Mouse (Mus musculus): ENCODE results near the gene Olfr616. TPM values are rescaled to one million over a fixed set of nuclear protein-coding genes. Genes with fewer than 3 reads are reported as not detected.
"Not testable (repeated sequence)": the region's sequence is repeated elsewhere in the genome, so short reads cannot be mapped to it uniquely, and the experiment has no call there.

Olfr616 gene
- total RNA-seq (2014; fragmentation: Nextera tagmentation) (not detected in 2 replicates), total RNA-seq (2017) (not detected in 2 replicates)

DNA sequence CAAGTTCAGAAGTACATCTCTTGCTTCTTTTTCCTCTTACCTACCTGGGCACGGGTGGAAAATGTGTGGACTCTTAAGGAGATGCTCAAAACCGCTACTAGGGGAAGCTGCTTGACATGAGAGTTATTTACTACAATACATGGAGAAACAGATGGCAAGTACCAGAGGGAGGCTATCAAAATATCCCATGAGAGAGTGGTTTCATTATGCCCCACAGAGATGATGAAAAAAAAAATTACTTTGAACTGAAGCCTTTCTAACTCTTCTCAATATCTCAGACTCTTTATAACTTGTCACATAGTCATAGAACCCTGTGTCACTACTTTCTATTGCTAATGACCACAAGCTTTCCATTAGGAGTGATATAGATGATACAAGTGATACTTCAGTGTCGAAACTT, at the start of gene Olfr616:
Olfr616 (minus strand) TSS at position 101 of the 400 bp plus-strand sequence.
- ATAC-seq (replicated peaks; ENCODE audit: poor library complexity, severe bottlenecking): no peak

DNA sequence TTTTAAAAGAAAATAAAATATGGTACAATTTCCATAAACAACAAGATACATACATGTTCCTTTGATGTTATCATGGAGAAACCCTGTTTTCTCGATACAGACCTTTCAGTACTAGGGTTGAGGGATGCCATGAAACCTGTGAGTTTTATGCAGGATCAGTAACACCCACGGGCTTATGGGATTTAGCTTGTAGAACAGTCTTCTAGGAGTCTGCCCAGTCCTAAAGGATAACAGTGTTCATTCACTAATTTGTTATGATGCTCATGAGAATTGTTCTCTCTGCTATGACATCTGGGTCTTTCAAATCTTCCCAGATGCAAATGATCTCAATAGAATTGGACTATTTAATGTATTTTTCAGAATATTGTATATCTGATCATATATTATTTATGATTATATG, 43.5 kb upstream of the Olfr616 start, which contains the start of gene Olfr620:
Olfr620 (minus strand) TSS at position 101 of the 400 bp plus-strand sequence.
- ATAC-seq (replicated peaks; ENCODE audit: poor library complexity, severe bottlenecking): no peak

DNA sequence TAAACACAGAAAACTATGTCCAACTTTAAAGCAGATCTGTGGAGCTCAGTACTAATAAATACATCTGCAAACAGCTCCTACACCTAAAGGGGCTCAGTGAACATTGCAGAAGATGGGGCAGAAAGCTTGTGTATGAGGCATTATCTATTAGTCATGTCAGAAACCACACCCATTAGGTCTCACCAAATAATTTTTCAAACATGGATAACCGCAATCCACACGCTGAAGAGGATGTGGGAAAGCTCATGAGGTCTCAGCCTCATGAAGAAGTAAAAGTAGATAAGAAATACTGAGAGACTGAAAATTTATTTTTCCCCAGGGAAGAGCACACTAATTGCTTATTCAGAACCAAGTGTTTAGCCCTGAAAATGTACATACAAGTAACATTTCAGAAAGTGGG, 38.5 kb upstream of the Olfr616 start:
- ATAC-seq (replicated peaks; ENCODE audit: poor library complexity, severe bottlenecking): no peak

DNA sequence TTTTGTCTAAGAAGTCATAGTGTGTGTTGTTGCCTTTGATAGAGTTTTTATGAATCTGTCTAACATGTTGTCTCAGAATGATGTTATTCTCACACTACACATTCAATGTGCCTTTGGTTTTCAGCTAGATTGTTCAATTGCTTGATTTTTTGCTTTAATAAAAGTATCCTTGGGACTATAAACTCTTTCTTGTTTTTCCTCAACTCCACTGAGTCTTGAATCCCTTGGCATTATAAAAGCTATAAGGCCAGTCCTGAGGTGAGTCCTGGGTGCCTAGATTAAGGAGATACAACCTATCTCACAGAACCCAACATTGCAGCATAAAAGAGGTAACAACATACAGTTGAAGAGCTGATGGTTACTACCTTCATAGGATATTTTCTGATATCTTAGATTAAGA, 31.3 kb upstream of the Olfr616 start, which contains the start of gene Olfr619:
Olfr619 (plus strand) TSS at position 301 of the 400 bp plus-strand sequence.
- no peak for ATAC-seq (replicated peaks; ENCODE audit: poor library complexity, severe bottlenecking)

DNA sequence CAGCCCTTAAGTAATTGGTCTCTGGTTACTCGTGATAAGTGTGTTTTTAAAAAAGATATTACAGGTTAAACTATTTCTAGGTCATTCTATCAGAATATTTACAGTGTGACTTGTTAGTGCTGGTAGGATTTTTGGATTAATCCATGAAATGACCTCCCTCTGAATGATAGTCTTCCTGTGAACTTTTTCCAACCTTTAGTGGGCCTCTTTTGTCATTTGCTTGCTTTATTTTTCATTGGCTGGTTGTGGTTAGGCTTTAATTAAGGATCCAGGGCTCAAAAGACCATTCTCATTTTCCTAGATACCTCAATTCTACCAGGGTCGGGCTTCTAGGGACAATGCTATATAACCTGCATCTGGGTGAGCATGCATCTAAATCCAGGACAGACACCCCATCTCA, 20.9 kb upstream of the Olfr616 start, which contains the start of gene Olfr618:
Olfr618 (plus strand) TSS at position 301 of the 400 bp plus-strand sequence.
- no peak for ATAC-seq (replicated peaks; ENCODE audit: poor library complexity, severe bottlenecking)

DNA sequence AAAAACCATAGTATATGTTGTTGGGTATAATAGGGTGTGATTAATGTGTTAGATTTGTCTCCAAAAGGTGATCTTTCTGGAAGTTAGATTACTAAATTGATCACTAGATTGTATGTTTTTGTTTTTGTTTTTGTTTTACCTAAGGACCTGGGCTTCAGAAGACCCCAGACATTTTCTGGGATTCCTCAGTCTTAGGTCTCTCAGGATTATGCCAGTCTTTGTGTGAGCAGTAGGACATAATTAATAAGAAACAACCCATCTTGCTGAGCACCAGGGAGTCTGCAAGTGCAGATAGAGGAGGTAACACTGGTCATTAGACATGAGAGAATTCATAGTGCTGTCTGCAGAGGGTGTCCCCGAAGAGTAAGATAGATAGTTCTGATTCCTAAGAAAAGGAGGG, 3.8 kb upstream of the Olfr616 start, which contains the start of gene Olfr617:
Olfr617 (plus strand) TSS at position 301 of the 400 bp plus-strand sequence.
- ATAC-seq (replicated peaks; ENCODE audit: poor library complexity, severe bottlenecking): no peak

DNA sequence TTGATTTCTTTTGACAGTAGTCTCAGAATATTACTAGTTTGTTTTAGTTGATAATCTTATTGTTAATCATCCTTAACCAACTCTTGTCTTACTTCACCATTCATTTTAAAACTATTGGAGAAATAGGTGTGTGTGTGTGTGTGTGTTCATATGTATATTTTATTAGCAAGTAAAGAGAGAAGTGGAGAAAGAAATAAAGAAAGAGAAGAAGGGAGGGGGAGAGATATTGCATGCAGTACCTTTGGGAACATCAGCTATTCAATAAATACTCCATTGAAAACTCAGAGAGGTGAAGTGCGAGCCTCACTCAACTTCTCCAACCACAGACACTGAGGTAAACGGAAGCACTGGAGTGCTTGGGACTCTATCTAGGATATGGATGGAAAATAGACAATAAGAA, 13.2 kb downstream of the Olfr616 start, which contains the start of gene Olfr615:
Olfr615 (plus strand) TSS at position 301 of the 400 bp plus-strand sequence.
- no peak for ATAC-seq (replicated peaks; ENCODE audit: poor library complexity, severe bottlenecking)

DNA sequence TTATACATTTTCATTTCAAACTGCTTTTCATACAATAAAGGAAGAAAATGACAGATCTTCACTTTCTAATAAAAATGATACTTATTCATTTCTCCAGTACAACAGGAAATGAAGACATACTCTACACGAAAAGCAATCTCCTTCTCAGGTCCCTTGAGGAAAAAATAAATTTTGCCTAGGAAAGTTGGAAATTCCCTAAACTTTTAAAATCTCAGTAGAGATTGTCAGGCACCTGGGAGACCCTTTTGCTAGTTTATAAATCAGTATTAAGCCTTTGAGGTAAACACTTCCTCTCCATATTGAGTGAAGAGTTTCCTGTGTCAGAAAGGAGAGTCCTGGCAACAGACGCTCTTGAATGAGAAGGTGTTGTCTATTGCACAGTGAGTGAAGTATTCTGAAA, 21.2 kb downstream of the Olfr616 start, which contains the start of gene Olfr613:
Olfr613 (plus strand) TSS at position 301 of the 400 bp plus-strand sequence.
- no peak for ATAC-seq (replicated peaks; ENCODE audit: poor library complexity, severe bottlenecking)

DNA sequence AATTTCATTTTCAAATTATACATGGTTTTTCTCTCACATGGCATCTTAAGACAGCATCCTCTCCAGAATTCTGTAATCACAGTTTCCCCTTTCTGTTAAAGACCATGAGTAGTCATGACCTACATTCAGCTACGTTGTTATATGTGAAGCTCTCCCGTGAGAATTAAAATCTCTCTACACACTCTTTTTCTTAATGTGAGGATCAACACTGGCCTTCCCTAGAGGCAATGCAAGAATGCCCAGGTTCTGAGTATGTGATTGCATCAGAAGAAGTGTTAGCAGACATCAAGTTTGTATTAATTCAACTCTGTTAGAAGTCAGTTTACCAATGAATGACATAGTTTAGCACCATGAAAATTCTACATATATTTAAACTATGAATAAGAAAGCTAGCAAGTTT, 26.3 kb downstream of the Olfr616 start, which contains the start of gene Olfr612:
Olfr612 (minus strand) TSS at position 101 of the 400 bp plus-strand sequence.
- not testable (repeated sequence) for ATAC-seq (replicated peaks; ENCODE audit: poor library complexity, severe bottlenecking)

DNA sequence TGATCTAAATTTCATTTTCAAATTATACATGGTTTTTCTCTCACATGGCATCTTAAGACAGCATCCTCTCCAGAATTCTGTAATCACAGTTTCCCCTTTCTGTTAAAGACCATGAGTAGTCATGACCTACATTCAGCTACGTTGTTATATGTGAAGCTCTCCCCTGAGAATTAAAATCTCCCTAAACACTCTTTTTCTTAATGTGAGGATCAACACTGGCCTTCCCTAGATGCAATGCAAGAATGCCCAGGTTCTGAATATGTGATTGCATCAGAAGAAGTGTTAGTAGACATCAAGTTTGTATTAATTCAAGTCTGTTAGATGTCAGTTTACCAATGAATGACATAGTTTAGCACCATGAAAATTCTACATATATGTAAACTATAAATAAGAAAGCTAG, 48.2 kb downstream of the Olfr616 start, which contains the start of gene Olfr611:
Olfr611 (minus strand) TSS at position 101 of the 400 bp plus-strand sequence.
- ATAC-seq (replicated peaks; ENCODE audit: poor library complexity, severe bottlenecking): not testable (repeated sequence)

Other genes starting within 250 kb of the Olfr616 start
Only the 30 nearest of the 32 such genes appear.
- not detected in 2 replicates for gene Olfr599, start 233.2 kb downstream of the Olfr616 start, total RNA-seq (2014; fragmentation: Nextera tagmentation)
- gene Olfr599, start 233.2 kb downstream of the Olfr616 start, total RNA-seq (2017): not detected in 2 replicates
- gene Olfr600, start 219.5 kb downstream of the Olfr616 start, total RNA-seq (2014; fragmentation: Nextera tagmentation): not detected in 2 replicates
- gene Olfr600, start 219.5 kb downstream of the Olfr616 start, total RNA-seq (2017): not detected in 2 replicates
- not detected in 2 replicates for gene Olfr601, start 206.5 kb downstream of the Olfr616 start, total RNA-seq (2014; fragmentation: Nextera tagmentation)
- not detected in 2 replicates for gene Olfr601, start 206.5 kb downstream of the Olfr616 start, total RNA-seq (2017)
- not detected in 2 replicates for gene Olfr603, start 183.0 kb downstream of the Olfr616 start, total RNA-seq (2014; fragmentation: Nextera tagmentation)
- gene Olfr603, start 183.0 kb downstream of the Olfr616 start, total RNA-seq (2017): not detected in 2 replicates
- gene Usp17lc, start 154.1 kb downstream of the Olfr616 start, total RNA-seq (2014; fragmentation: Nextera tagmentation): not detected in 2 replicates
- not detected in 2 replicates for gene Usp17lc, start 154.1 kb downstream of the Olfr616 start, total RNA-seq (2017)
- gene Olfr605, start 123.7 kb downstream of the Olfr616 start, total RNA-seq (2014; fragmentation: Nextera tagmentation): not detected in 2 replicates
- gene Olfr605, start 123.7 kb downstream of the Olfr616 start, total RNA-seq (2017): not detected in 2 replicates
- gene Olfr606, start 120.1 kb downstream of the Olfr616 start, total RNA-seq (2014; fragmentation: Nextera tagmentation): not detected in 2 replicates
- not detected in 2 replicates for gene Olfr606, start 120.1 kb downstream of the Olfr616 start, total RNA-seq (2017)
- not detected in 2 replicates for gene Olfr607, start 105.0 kb downstream of the Olfr616 start, total RNA-seq (2014; fragmentation: Nextera tagmentation)
- not detected in 2 replicates for gene Olfr607, start 105.0 kb downstream of the Olfr616 start, total RNA-seq (2017)
- not detected in 2 replicates for gene Olfr608, start 99.3 kb downstream of the Olfr616 start, total RNA-seq (2014; fragmentation: Nextera tagmentation)
- not detected in 2 replicates for gene Olfr608, start 99.3 kb downstream of the Olfr616 start, total RNA-seq (2017)
- gene Olfr609, start 71.1 kb downstream of the Olfr616 start, total RNA-seq (2014; fragmentation: Nextera tagmentation): not detected in 2 replicates
- gene Olfr609, start 71.1 kb downstream of the Olfr616 start, total RNA-seq (2017): not detected in 2 replicates
- not detected in 2 replicates for gene Olfr610, start 57.0 kb downstream of the Olfr616 start, total RNA-seq (2014; fragmentation: Nextera tagmentation)
- not detected in 2 replicates for gene Olfr610, start 57.0 kb downstream of the Olfr616 start, total RNA-seq (2017)
- gene Olfr611, start 48.3 kb downstream of the Olfr616 start, total RNA-seq (2014; fragmentation: Nextera tagmentation): not detected in 2 replicates
- gene Olfr611, start 48.3 kb downstream of the Olfr616 start, total RNA-seq (2017): not detected in 2 replicates
- not detected in 2 replicates for gene Olfr612, start 26.4 kb downstream of the Olfr616 start, total RNA-seq (2014; fragmentation: Nextera tagmentation)
- gene Olfr612, start 26.4 kb downstream of the Olfr616 start, total RNA-seq (2017): not detected in 2 replicates
- not detected in 2 replicates for gene Olfr613, start 21.1 kb downstream of the Olfr616 start, total RNA-seq (2014; fragmentation: Nextera tagmentation)
- gene Olfr613, start 21.1 kb downstream of the Olfr616 start, total RNA-seq (2017): not detected in 2 replicates
- not detected in 2 replicates for gene Olfr615, start 13.1 kb downstream of the Olfr616 start, total RNA-seq (2014; fragmentation: Nextera tagmentation)
- gene Olfr615, start 13.1 kb downstream of the Olfr616 start, total RNA-seq (2017): not detected in 2 replicates
- gene Olfr617, start 3.9 kb upstream of the Olfr616 start, total RNA-seq (2014; fragmentation: Nextera tagmentation): not detected in 2 replicates
- gene Olfr617, start 3.9 kb upstream of the Olfr616 start, total RNA-seq (2017): not detected in 2 replicates
- not detected in 2 replicates for gene Olfr618, start 21.0 kb upstream of the Olfr616 start, total RNA-seq (2014; fragmentation: Nextera tagmentation)
- gene Olfr618, start 21.0 kb upstream of the Olfr616 start, total RNA-seq (2017): not detected in 2 replicates
- gene Olfr619, start 31.4 kb upstream of the Olfr616 start, total RNA-seq (2014; fragmentation: Nextera tagmentation): not detected in 2 replicates
- gene Olfr619, start 31.4 kb upstream of the Olfr616 start, total RNA-seq (2017): not detected in 2 replicates
- gene Olfr620, start 43.4 kb upstream of the Olfr616 start, total RNA-seq (2014; fragmentation: Nextera tagmentation): not detected in 2 replicates
- not detected in 2 replicates for gene Olfr620, start 43.4 kb upstream of the Olfr616 start, total RNA-seq (2017)
- gene Olfr622, start 73.6 kb upstream of the Olfr616 start, total RNA-seq (2014; fragmentation: Nextera tagmentation): not detected in 2 replicates
- gene Olfr622, start 73.6 kb upstream of the Olfr616 start, total RNA-seq (2017): not detected in 2 replicates
- gene Olfr623, start 94.6 kb upstream of the Olfr616 start, total RNA-seq (2014; fragmentation: Nextera tagmentation): not detected in 2 replicates
- not detected in 2 replicates for gene Olfr623, start 94.6 kb upstream of the Olfr616 start, total RNA-seq (2017)
- gene Olfr624, start 102.0 kb upstream of the Olfr616 start, total RNA-seq (2014; fragmentation: Nextera tagmentation): not detected in 2 replicates
- not detected in 2 replicates for gene Olfr624, start 102.0 kb upstream of the Olfr616 start, total RNA-seq (2017)
- not detected in 2 replicates for gene Olfr625-ps1, start 113.6 kb upstream of the Olfr616 start, total RNA-seq (2014; fragmentation: Nextera tagmentation)
- not detected in 2 replicates for gene Olfr625-ps1, start 113.6 kb upstream of the Olfr616 start, total RNA-seq (2017)
- gene Olfr243, start 145.5 kb upstream of the Olfr616 start, total RNA-seq (2014; fragmentation: Nextera tagmentation): not detected in 2 replicates
- not detected in 2 replicates for gene Olfr243, start 145.5 kb upstream of the Olfr616 start, total RNA-seq (2017)
- not detected in 2 replicates for gene Olfr628, start 161.2 kb upstream of the Olfr616 start, total RNA-seq (2014; fragmentation: Nextera tagmentation)
- not detected in 2 replicates for gene Olfr628, start 161.2 kb upstream of the Olfr616 start, total RNA-seq (2017)
- gene Olfr629, start 175.8 kb upstream of the Olfr616 start, total RNA-seq (2014; fragmentation: Nextera tagmentation): not detected in 2 replicates
- not detected in 2 replicates for gene Olfr629, start 175.8 kb upstream of the Olfr616 start, total RNA-seq (2017)
- gene Olfr630, start 188.2 kb upstream of the Olfr616 start, total RNA-seq (2014; fragmentation: Nextera tagmentation): not detected in 2 replicates
- not detected in 2 replicates for gene Olfr630, start 188.2 kb upstream of the Olfr616 start, total RNA-seq (2017)
- not detected in 2 replicates for gene Olfr69, start 202.5 kb upstream of the Olfr616 start, total RNA-seq (2014; fragmentation: Nextera tagmentation)
- not detected in 2 replicates for gene Olfr69, start 202.5 kb upstream of the Olfr616 start, total RNA-seq (2017)
- gene Olfr68, start 210.6 kb upstream of the Olfr616 start, total RNA-seq (2014; fragmentation: Nextera tagmentation): not detected in 2 replicates
- gene Olfr68, start 210.6 kb upstream of the Olfr616 start, total RNA-seq (2017): not detected in 2 replicates
- gene Olfr67, start 222.7 kb upstream of the Olfr616 start, total RNA-seq (2014; fragmentation: Nextera tagmentation): not detected in 2 replicates
- not detected in 2 replicates for gene Olfr67, start 222.7 kb upstream of the Olfr616 start, total RNA-seq (2017)